Mouse (Mus musculus) adrenal gland, postnatal 25 days (tissue): ENCODE measurements around the gene Trim34b. TPM values are rescaled to one million over a fixed set of nuclear protein-coding genes. Genes with fewer than 3 reads are reported as not detected.
"Not testable (repeated sequence)": the region's sequence is repeated elsewhere in the genome, so short reads cannot be mapped to it uniquely, and the experiment has no call there.

Experiments
- DNase-seq: peaks from one replicate; pipeline ENCODE4 v3.0.0; 2021; ENCODE audit warnings: mixed read lengths
- long read RNA-seq: library from polyadenylated mRNA; stranded (forward); transcript quantifications from one replicate; pipeline ENCODE4 v2.0.0, GENCODE M21; 2021
- total RNA-seq: library from RNA; stranded (reverse); gene quantifications from 2 replicates; pipeline ENCODE4 v1.2.3, GENCODE M21; 2021

The Trim34b gene
- total RNA-seq, result 0.79 and 1.00 TPM in 2 replicates
- long read RNA-seq, result 0 reads

GRCm38 (mm10) chr7:104329171-104329570 is at the start of gene Trim34b:
Gene Trim34b, plus strand, starts transcription at chr7:104329471.
- DNase-seq, result not testable (repeated sequence)

DNA sequence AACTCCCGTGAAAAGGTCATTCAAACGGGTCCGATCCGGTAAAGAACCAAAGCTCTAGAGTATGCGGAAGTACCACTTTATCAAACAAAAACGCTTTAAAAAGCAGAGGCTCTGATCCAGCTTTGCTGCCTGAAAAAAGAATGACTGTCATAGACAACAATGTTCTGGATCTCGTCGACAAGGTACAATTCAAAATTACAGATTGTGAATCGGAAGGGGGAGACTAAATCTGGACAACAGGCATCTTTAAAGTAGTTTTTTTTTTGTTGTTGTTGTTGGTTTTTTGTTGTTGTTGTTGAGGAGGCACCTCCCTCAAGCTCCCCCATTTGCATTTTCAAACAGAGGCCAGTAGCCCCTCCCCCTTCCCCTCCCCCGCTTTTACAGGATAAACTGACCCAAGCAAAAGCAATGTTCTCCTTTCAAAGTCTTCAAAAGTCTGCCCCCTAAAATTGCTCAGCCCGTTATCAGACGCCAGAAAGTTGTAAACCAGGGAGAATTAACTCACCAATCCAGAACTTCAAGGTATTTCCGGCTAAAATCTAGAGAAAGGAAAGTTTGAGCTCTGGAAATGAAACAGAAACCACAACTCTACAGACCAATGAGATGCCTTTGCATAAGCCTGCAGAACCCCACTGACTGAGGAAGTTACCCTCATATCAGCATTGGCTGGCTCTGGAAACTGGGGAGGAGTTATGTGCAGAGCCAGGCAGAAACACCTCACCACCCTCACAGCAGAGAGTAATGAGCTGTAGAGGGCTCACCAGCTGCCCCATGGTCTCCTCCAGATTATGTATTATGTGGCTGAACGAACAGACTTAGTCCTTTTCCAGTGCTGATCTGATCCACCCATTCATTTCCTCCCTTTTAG is 41.5 kb upstream of the Trim34b start, which contains the start of gene Trim5:
Trim5 (minus strand) TSS at position 519 of the 868 bp plus-strand sequence.
- DNase-seq, result peak; percentile 4

DNA sequence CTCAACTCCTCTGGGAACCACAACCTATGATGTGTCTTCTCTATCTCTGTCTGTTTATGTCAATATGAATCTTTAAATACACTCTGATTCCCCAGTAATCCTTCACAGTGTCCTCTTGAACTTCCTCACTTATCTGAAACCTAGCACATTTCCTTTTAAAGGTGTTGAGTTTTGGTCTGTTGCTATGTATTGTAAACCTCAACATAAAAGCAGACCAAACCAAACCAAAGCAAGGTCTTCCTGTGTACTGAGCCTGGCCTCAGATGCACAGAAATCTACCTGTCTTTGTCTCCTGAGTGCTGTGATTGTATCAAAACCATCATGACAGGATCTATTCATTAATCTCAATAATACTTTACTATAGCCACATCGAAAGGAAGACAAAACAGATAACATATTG is 38.6 kb upstream of the Trim34b start:
- no peak for DNase-seq

GRCm38 (mm10) chr7:104291638-104292400 is 37.5 kb upstream of the Trim34b start:
- DNase-seq, result no peak

GRCm38 (mm10) chr7:104314796-104315353 is 14.4 kb upstream of the Trim34b start:
- DNase-seq, result peak; percentile 1

DNA sequence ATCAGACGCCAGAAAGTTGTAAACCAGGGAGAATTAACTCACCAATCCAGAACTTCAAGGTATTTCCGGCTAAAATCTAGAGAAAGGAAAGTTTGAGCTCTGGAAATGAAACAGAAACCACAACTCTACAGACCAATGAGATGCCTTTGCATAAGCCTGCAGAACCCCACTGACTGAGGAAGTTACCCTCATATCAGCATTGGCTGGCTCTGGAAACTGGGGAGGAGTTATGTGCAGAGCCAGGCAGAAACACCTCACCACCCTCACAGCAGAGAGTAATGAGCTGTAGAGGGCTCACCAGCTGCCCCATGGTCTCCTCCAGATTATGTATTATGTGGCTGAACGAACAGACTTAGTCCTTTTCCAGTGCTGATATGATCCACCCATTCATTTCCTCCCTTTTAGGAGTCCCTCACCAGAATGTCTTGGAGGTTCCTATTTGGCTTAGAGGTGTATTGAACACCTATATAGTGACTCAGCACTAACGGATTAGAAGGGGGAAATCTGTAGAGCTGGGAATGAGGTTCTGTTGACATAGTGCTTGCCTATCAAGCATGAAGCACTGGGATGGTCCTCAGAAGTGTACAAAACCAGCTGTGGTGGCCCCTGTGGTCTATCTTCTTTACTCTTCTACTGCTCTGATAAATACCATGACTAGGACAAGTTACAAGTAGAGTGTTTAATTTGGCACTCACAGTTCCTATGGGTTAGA is 13.7 kb upstream of the Trim34b start, which contains the start of gene Trim12a:
Trim12a (minus strand) TSS at position 98 of the 712 bp plus-strand sequence.
- not testable (repeated sequence) for DNase-seq

- DNase-seq, result no peak
These were observed 7.2 kb upstream of the Trim34b start for GRCm38 (mm10) chr7:104322028-104322427.

DNA sequence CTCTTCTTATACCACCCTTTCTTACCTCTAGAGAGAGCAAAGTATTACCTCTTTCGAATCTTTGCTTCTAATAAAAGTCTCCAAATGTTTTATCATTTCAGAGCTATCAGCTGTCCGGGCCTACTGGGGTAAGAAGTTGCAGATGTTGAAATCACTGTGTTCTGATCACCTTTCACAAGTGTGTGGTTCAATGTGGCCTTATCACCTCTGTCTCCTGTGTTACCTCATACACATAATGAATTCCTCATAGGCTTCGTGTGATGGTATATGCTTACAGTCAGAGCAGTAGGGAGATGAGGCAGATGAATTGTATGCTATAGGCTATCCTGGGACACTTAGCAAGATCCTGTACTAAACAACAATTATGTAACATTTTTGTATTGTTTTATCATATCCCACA is 6.3 kb downstream of the Trim34b start:
- not testable (repeated sequence) for DNase-seq

GRCm38 (mm10) chr7:104340744-104341143 is 11.5 kb downstream of the Trim34b start:
- not testable (repeated sequence) for DNase-seq

DNA sequence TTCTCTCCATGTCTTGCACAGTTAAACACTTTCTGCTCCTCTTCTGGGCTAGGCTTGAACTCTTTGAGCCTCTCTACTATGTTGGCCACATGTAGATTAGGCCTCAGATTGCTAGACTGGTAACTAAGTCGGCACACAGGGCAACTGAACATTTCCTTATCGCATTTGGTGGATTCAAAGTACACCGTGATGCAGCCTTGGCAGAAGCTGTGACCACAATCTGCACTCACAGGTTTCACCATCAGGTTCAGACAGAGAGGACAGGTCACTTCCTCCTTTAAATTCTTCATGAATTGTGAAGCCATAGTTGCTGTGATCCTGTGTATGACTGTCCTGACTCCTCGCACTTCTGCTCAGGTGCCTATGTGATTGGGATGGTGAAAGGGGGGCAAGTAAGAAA is 18.8 kb downstream of the Trim34b start:
- DNase-seq, result not testable (repeated sequence)

GRCm38 (mm10) chr7:104352717-104353599 is 23.7 kb downstream of the Trim34b start, which contains the start of gene Trim12c:
Gene Trim12c, minus strand, starts transcription at chr7:104353362.
- DNase-seq, result peak; percentile 60

DNA sequence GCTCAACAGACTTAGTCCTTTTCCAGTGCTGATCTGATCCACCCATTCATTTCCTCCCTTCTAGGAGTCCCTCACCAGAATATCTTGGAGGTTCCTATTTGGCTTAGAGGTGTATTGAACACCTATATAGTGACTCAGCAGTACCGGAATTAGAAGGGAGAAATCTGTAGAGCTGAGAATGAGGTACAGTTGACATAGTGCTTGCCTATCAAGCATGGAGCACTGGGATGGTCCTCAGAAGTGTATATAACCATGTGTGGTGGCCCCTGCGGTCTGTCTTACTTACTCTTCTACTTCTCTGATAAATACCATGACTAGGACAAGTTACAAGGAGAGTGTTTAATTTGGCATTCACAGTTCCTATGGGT is 24.3 kb downstream of the Trim34b start:
- no peak for DNase-seq

GRCm38 (mm10) chr7:104366339-104366738 is 37.1 kb downstream of the Trim34b start:
- no peak for DNase-seq

DNA sequence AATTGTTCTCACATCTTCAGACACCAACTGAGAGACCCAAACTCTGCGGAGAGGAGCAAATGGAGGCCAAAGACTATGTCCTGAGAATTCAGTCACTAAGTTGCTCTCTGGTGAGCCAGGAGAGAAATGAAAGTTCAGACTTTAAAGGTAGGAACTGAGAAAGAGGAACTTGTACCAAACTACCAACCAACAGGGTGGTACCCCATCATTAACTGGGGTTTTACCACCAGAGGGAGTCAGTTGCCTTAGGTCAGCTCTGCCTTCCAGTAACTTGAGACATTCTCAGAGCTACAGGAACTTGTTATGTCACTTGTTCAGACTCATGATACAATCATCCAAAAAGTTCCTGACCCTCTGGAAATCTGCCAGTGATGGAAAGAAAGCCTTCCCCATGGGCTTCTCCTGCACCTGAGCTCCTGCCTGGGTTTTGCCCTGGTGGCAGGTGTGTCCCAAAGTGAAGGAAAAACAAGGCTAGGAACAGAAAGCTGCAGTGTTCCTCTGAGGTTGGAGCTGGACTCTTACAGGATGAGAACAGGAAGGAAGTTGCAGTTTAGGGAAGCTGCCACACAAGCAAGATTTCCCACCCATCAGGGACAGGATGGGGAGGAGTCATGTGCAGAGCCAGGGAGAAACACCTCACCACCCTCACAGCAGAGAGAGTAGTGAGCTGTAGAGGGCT is 40.6 kb downstream of the Trim34b start, which contains the start of gene Trim30b:
Trim30b (minus strand) TSS at position 149 of the 679 bp plus-strand sequence.
- no peak for DNase-seq

Other genes with a start within 250 kb of the Trim34b start
- not detected in 2 replicates for gene Olfr645, start 244.0 kb upstream of the Trim34b start, total RNA-seq
- gene Olfr646, start 224.6 kb upstream of the Trim34b start, total RNA-seq, result not detected in 2 replicates
- gene Ubqln5, start 199.6 kb upstream of the Trim34b start, total RNA-seq, result not detected in 2 replicates
- gene Olfr643, start 192.1 kb upstream of the Trim34b start, total RNA-seq, result not detected in 2 replicates
- gene Ubqln3, start 186.2 kb upstream of the Trim34b start, total RNA-seq, result not detected in 2 replicates
- gene Ubqlnl, start 178.9 kb upstream of the Trim34b start, total RNA-seq, result not detected in 2 replicates
- not detected in 2 replicates for gene Olfm5, start 164.6 kb upstream of the Trim34b start, total RNA-seq
- not detected in 2 replicates for gene Olfr648, start 146.1 kb upstream of the Trim34b start, total RNA-seq
- not detected in 2 replicates for gene Olfr649, start 133.5 kb upstream of the Trim34b start, total RNA-seq
- gene Trim6, start 110.7 kb upstream of the Trim34b start, total RNA-seq, result 0.48 and 1.2 TPM in 2 replicates
- gene Trim34a, start 85.0 kb upstream of the Trim34b start, total RNA-seq, result 7.7 and 12.1 TPM in 2 replicates
- gene Trim5, start 41.4 kb upstream of the Trim34b start, total RNA-seq, result 5.7 and 7.3 TPM in 2 replicates
- 15.5 and 24.4 TPM in 2 replicates for gene Trim12a, start 14.0 kb upstream of the Trim34b start, total RNA-seq
- 14.2 and 19.2 TPM in 2 replicates for gene Trim12c, start 23.9 kb downstream of the Trim34b start, total RNA-seq
- 0.12 TPM in 1 of 2 replicates, not detected in the other for gene Trim30b, start 40.4 kb downstream of the Trim34b start, total RNA-seq
- gene Trim30c, start 71.4 kb downstream of the Trim34b start, total RNA-seq, result not detected in 2 replicates
- 4.0 and 8.3 TPM in 2 replicates for gene Trim30a, start 135.7 kb downstream of the Trim34b start, total RNA-seq
- 7.9 and 11.3 TPM in 2 replicates for gene Trim30d, start 178.4 kb downstream of the Trim34b start, total RNA-seq
- not detected in 2 replicates for gene Olfr651, start 220.7 kb downstream of the Trim34b start, total RNA-seq
- gene Olfr652, start 231.4 kb downstream of the Trim34b start, total RNA-seq, result not detected in 2 replicates
- gene Olfr653, start 247.8 kb downstream of the Trim34b start, total RNA-seq, result not detected in 2 replicates